Mouse (Mus musculus) T-helper 2 cell (primary cell): Measurements from ENCODE around the gene Sdc1.

Experiments used
- in situ Hi-C: fragments of 300-600 bp; cut with MboI, MseI; formaldehyde crosslinking; loops from one replicate; pipeline ENCODE4 v1.15.1; 2025; ENCODE audit warnings: high pct_unique_total_duplicates

Gene Sdc1

DNA sequence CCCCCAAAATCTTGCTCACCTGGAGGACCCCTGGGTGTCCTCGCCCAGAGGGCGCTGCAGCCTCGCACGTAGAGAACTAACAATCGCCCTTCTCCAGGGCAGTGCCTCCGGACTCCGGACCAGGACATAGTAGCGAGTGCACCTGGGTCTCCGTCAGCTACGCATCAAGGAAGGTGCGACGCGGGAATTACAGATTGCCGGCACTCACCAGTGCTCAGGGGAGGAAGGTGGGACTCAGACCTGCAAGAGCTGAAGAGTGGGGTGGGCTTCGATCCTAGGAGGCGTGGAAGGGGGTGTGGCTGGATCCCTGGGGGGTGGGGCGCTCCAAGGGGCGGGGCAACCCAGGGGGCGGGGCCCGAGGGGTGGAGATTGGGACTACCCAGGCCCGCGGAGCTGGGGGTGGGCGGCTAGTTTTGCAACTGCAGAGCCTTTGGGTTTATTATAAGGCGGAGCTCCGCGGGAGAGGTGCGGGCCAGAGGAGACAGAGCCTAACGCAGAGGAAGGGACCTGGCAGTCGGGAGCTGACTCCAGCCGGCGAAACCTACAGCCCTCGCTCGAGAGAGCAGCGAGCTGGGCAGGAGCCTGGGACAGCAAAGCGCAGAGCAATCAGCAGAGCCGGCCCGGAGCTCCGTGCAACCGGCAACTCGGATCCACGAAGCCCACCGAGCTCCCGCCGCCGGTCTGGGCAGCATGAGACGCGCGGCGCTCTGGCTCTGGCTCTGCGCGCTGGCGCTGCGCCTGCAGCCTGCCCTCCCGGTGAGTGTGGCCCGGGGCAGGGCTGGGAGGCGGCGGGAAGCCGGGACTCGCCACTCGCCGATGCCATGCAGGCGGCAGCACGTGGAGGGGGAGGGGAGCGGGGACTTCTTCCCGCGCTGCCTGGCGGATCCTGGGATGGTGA is at the start of gene Sdc1:
Gene Sdc1, plus strand, starts transcription at position 378 of the 898 bp plus-strand sequence.
- in situ Hi-C loops = loop anchor here (10.0 kb wide), 1 partner anchor 224 kb away; no protein-coding TSS in a partner anchor

DNA sequence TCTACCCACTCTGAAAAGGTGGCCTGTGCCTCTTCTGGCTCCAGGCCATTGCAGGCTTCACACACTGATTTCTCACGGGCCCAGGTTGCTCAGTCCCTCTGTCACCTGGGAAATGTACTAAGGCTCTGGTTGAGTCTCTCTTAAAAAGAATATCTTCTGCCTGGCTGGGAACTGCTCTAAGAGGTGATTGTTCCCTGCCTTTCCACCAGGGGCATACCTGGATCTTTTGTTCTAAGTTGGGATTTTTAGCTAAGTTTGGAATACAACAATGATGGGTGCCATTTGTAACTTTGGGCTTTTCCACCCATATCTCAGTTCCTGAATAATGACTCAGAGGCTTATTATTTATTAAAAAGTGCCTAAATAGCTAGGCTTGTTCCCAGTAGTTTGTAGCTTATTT is 44.2 kb upstream of the Sdc1 start:
- in situ Hi-C loops = no loop called here

DNA sequence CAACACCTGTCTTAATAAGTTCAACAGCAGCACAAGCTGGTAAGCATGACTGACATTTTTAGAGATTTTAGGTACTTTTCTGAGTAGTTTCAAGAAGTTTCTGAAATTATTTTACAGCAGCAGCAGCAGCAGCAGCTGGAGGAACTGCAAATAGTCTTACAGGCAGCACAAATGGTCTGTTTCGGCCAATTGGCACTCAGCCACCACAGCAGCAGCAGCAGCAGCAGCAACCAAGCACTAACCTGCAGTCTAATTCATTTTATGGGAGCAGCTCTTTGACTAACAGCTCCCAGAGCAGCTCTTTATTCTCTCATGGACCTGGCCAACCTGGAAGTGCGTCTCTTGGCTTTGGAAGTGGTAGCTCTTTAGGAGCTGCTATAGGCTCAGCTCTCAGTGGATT is 42.4 kb upstream of the Sdc1 start:
- in situ Hi-C loops = no loop called here

DNA sequence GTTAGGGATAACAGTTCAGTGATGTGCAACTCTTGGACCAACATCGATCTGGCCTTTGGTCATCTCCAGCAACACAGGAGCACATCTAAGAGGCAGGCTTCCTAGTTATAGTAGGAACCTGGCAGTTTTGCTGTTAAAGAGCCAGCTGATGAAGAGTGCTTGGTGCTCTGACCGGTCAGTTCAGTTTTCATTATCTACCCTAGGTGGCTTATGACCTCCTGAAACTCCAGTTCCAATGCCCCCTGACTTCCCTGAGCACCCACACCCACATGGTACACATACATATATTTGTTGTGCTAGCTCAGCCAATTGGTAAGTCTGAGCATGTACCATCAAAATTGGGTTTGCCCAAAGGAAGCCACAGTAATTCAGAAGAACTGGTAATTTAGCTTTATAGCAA is 17.5 kb upstream of the Sdc1 start:
- in situ Hi-C loops = no loop called here

DNA sequence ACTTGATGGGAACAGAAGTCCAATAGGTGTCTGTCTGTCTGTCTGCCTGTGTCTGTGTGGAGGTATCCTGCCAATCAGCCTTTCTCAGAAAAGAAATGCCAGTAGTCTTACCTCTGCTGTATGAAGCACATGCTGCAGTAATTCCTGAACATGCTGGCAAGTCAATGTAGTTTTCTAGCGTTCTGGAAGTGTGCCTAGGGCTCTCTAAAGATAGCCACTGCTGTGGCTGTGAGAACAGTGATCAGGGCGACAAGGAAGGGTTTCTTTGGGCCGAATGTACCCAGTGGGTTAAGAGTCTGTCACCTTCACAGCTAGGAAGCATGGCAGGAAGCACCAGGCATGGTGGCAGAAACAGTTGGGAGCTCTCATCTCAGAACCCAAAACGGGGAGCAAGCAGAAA is 17.0 kb upstream of the Sdc1 start:
- in situ Hi-C loops = no loop called here

DNA sequence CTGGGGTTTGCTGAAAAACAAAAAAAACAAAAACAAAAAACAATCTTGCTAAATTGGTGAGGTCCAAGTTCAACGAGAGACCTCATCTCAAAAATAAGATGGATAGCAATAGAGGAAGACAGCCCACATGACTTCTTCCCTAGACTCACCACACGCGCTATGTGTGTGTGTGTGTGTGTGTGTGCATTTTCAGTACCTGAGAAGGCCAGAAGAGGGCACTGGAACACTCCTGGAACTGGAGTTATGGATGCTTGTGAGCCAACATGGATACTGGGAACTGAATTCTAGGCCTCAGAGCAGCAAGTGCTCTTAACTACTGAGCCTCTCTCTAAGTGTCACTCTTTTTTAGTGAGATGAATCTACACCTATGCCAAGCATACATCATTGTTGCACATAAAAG is 13.1 kb upstream of the Sdc1 start:
- in situ Hi-C loops = no loop called here

DNA sequence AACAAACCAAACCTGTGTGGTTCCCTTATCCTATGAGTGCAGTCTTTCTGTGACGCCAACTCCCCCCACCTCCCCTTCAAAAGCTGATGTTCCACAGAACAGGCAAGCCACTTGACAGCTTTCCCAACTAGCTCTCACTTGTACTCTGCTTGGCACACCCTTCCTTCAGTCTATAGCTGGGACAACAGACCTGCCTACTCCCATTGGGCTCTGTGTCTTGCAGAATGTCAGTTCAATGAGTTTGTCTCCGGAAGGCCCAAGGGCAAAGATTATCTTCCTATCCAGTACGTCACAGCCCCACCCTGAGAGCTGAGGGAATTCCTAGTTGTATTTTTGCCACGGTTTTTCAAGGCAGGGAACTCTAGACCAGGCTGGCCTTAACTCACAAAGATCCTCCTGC is 12.0 kb upstream of the Sdc1 start:
- in situ Hi-C loops = no loop called here

DNA sequence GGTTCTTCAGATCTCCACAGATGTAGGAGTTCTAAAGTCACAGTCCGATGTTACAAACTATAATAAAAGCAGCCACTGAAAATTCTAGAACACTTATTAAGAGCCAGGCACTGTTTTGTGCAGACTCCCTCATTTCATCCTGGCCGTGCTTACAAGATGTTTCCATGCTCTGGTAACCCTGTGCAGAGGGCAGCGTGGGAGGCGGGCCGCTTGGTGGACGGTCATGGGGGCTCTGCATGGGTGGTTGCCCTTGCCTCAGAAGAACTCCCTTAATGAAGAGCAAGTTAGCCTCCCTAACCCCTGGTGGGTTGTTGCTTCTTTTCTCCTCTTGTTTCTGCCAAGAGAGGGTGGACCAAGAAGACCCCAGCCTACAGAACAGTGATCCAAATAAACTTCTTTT is 11.3 kb upstream of the Sdc1 start:
- in situ Hi-C loops = no loop called here

DNA sequence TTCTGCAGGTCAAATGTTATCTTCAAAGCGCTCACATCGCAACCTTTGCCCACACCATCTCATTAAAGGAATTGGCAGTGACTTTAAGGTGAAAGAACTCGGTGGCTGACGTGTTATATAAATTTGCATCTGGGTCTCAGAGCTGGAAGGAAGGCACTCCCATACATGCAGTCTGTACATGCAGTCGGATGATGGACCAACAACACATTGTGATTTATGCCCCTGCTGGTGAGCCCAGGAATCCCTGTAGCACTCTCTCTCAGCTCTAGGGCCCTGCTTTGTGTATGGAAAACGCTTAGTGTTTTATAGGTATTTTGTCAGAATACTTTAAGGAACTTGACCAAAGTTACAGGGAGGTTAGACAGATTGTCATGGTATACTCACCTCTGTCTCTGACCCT is 10.6 kb upstream of the Sdc1 start:
- in situ Hi-C loops = no loop called here

DNA sequence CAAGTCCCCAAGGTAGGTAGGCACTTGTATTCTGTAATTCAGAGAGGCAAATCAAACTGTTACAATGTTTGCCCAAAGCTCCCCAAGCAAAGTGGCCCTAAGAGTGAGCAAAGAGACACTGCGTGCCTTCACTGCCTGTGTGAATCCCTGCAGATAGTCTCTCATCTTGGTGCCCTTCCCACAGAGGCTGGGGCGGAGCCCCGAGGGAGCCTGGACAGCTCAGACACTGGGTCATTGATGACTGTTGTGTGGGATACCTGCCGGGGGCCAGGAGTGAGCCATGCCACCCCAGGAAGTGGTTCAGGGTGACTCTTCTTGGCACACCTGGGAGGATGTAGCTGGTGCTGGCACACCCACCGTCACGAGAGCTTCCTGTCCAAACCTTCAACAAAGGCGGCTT is 10.1 kb upstream of the Sdc1 start:
- in situ Hi-C loops = no loop called here

DNA sequence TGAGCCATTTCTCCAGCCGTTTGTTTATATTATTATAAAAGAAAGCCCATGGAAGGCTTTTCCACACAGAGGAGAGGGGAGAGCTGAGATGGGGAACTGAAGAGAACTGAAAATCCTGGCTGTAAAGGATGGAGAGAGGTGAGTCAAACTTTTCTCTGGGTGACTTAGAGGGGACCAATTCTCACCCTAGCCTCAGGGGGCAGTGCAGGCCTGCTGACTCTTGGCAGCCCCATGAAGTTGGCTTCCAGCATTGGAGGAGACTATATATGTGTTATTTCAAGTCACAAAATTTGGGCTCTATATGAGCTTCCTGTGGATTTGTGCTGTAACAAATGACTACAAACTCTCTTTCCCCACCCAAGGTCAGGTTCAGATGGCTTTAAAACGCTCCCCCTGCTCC is 8.5 kb upstream of the Sdc1 start:
- in situ Hi-C loops = no loop called here

DNA sequence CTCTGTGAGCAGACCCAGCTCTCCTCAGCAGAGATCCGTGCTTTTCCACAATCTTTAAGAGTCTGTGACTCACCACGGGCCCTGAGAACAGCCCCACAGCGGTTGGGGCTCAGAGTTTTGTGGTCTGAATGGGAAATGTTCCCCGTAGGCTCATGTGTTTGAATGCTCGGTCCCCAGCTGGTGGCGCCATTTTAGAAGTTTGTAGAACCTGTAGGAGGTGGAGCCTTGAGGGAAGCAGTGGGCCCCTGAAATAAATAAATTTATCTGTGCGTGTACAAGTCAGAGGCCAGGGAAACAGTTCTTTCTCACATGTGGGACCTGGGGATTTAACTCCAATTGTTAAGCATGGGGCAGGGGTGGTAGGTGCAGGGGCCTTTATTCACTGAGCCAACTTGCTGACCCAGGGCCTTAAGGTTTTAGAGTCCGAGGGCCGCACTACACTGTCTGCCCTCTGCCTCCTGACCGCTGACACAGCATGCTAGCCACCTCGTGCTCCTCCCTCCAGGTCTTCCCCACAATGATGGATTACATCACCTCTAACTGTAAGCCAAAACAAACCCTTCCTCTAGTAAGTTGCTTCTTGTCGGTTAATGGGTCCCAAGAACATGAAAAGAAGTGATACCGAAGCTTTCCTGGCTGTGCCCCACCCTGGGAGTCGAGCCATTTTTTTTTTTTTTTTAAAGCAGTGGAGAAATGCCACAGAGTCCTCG is 6.7 kb upstream of the Sdc1 start:
- in situ Hi-C loops = no loop called here

DNA sequence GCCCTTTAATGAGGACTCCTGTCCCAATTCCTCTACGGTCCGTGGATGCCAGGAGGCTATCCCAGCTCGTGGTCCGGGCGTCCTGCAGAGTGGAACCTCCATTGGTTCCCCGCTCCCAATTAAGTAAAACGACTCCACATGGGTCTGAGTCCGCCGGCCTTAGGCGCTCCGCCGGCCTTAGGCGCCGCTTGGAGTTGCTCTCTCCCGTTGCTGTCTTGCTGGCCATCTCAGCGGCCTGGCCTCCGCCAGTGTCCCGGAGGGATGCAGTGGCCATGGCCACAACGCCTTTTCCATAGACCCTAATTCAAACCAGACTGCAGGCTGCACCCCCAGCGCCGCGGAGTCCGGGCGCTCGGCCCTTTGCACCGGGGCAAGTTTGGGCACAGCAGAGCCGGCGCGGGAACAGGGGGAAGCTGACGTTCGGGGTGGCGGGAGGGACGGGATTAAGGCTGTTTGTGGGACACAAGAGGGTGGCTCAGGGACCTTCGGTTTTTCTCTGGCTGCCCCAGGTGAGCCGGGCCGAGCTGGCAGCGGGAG is 789 bp downstream of the Sdc1 start:
- in situ Hi-C loops = loop anchor here (10.0 kb wide), 1 partner anchor 223 kb away; no protein-coding TSS in a partner anchor

DNA sequence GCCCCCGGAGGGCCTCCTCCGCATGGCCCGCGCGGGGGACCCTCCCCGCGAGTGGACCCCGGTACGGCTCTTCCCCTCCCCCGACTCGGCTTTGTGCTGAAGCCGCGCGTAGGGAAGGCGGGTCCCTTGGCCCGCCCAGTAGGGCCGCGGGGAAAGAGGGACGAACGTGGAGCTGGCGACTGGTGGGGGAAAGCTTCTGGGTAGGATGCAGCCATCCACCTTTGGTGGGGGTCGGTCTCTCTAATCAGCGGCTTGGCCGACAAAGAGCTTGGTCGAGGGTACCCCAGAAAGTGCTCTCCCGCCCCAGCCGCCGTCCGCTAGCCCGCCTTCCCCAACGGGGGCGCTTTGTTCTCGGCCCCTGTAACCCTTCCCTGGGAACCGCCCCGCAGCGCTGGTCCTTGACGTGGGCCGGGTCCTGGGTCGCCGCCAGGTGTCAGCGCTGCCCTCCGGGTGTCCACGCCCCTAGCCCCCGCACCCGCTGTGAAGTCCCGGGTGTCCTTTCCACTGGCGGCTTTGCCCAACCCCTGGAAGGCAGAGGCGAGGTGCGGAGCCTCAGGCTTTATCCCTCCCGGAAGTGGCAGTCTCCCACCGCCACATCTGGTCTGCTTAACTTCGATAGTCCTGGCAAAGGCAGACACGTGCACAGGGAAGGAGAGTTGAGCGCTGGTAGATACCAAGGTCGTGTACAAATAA is 1.5 kb downstream of the Sdc1 start:
- in situ Hi-C loops = loop anchor here (10.0 kb wide), 1 partner anchor 222 kb away; no protein-coding TSS in a partner anchor

DNA sequence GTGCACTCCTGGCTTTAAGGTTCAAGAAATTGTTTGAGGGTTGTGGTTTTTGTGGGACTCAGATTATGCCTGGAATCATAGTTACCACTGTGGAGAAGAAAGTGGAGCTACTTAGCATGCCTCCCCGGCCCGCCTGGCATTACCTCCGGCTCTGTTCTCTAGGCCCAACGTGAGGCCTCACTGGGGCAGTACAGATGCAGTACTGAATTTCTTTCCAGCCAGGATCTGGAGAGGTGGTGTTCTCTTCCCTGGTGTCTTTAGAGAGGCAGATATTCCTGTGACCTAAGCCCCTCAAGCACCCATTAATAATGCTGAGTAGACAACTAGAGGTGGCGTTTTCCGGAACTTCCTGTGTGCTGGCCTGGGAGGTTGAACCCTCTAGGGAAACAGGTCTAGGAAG is 2.2 kb downstream of the Sdc1 start:
- in situ Hi-C loops = loop anchor here (10.0 kb wide), 1 partner anchor 221 kb away; no protein-coding TSS in a partner anchor

DNA sequence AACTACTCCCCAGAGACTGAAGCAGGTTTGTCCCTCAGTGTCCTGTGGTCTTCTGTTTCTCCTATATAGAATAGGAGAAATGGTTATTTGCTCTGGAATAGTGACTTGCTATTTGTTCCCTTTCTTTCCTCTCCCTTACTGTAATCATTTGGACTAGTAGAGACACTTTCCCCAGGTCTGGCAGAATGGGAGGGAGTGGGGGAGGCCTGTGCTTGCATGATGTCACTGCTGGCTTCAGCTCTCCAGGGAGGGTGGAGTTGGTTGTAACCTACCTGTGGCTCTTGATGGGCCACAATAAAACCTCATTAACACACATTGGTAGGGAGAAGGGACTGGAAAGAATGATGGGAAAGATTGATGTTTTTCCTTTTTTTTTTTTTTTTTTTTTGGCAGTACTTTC is 3.1 kb downstream of the Sdc1 start:
- in situ Hi-C loops = loop anchor here (10.0 kb wide), 1 partner anchor 221 kb away; no protein-coding TSS in a partner anchor

DNA sequence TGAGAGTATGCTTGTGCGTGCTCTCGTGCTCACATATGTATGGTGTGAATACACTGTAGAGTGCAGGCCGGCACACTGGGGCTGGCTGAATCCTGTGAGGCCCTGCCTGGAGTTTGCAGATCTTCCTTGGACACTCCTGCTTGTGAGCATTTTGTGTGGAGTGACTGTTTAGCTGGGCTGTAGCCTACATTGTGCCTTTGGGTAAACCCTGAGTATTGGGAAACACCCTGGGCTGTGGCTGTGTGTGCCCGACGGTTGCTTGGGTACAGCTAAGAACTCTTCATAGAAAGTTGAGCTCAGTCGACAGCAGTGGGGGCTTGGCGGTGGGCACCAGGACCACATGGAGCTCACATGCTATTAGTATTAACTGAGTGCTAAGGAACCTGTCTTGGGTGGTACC is 5.1 kb downstream of the Sdc1 start:
- in situ Hi-C loops = loop anchor here (10.0 to 25.0 kb wide), 2 partner anchors 219 to 786 kb away; partner anchors contain the start of gene Osr1

DNA sequence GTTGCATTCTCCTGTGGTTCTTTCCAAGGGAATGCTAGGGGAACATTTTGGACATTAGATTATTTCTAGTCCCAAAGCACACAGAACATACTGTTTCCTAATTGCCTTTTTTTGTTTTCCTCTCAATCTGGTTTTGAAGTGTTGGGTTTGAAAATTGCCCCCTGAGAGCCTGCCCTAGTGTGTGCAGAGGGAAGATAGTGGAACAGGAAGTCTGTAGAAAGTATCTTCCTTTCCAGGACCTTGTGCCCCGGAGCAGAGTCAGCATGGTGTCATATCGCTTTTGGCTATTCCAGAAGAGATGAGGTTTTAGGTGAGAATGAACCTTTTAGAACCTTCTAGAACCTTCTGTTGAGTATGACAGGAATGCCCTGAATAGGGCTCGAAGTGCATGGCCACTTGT is 5.6 kb downstream of the Sdc1 start:
- in situ Hi-C loops = loop anchor here (10.0 to 25.0 kb wide), 2 partner anchors 218 to 786 kb away; partner anchors contain the start of gene Osr1

DNA sequence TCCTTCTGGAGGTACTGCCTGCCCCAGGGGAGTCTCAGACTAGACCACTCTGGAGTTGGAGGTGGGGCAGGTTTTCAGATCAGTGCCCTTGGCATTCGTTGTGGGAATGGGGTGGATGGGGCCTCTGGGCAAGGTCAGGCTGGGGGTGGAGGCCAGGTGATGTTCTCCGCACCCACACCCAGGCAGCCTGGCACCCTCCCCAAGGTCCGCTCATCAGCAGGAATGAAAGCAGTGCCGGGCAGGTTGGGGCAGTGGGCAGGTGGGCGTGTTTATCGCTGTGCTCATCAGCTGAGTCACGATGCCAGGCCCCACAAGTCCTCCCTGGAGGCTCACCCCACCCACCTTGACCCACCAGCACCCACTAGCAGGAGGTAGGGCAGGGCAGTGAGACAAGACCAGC is 7.0 kb downstream of the Sdc1 start:
- in situ Hi-C loops = loop anchor here (10.0 to 25.0 kb wide), 2 partner anchors 217 to 784 kb away; partner anchors contain the start of gene Osr1

DNA sequence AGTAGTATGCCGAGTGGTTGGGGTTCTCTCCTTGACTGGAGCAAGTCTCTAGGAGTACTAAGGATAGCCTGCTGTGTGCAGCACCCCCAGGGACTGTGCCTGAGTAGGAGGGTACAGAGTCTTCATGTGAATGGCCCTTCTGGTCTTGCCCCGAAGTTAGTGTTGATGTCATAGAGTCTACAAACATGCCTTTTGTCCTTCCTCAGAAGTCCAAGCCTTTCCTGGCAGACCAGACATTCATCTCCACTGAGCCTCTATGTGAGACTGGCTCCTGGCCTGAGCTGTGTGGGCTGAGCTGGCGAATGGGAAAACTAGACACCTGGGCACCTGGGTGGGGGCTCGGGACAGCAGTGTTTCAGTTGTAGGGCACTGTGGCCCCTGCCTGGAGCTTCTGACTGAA is 8.7 kb downstream of the Sdc1 start:
- in situ Hi-C loops = loop anchor here (5.0 to 25.0 kb wide), 3 partner anchors 47 to 782 kb away; partner anchors contain the start of gene Osr1

DNA sequence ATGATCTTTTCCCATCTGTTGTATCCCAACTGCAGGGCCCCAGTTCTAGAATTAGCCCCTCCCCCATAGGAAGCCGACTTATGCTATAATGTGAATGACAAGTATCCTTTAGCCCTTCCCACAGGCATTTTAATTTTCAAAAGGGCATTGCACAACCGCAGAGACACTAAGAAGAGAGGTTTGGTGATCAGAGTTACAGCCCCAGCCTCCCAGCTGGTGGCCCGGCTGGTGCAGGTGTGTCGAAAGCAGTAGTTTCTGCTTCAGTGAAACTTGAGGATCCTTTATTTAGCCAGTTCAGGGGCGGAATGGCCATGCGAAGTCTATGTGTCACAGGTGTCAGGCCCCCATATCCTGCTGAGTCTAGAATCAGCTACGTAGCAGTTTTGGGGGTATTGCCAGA is 10.0 kb downstream of the Sdc1 start:
- in situ Hi-C loops = loop anchor here (5.0 to 25.0 kb wide), 2 partner anchors 46 to 781 kb away; partner anchors contain the start of gene Osr1
